Mouse (Mus musculus): Measurements from ENCODE around the gene Fut1.

GRCm38 (mm10) chr7:45585923-45586322, 31.2 kb upstream of the Fut1 start:
- no peak for TF ChIP-seq POLR2A (IDR thresholded peaks at IDR 0.05; ENCODE audit: low read depth, low read length)
- no peak for TF ChIP-seq CTCF (IDR thresholded peaks at IDR 0.05; ENCODE audit: extremely low read depth, insufficient read depth, insufficient read length, insufficient replicate concordance)

Data from spleen, adult 2 months (tissue).